Mouse (Mus musculus) duodenum, adult 2 months (tissue): ENCODE results near the gene Olfr313. TPM values are rescaled to one million over a fixed set of nuclear protein-coding genes. Genes with fewer than 3 reads are reported as not detected.

Experiments used
- polyA plus RNA-seq: library from polyadenylated mRNA; depleted of rRNA; stranded (reverse); fragments of >200 nt; gene quantifications from 2 replicates; pipeline ENCODE4 v1.2.3, GENCODE M21; 2012; ENCODE audit warnings: low replicate concordance; rRNA removed

Gene Olfr313
- polyA plus RNA-seq, result not detected in 2 replicates

DNA sequence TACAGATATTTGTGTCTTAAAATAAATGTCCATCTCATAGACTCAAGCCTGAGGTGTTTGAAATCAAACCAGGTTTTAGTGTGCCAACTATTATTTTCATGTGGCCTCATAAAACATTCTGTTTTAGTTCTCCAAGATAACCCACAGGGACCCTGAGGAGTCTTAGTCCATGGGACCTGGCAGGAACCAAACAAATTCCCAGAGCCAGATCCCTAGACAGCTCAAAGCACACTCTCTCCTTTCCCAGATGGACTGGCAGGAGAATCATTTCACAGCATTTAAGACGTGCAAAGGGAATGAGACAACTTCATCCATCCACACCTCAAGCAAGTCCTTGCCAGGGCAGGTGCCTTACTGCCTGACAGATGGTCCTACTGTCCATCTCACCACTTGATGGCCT lies at the start of gene Olfr313:
TSS of gene Olfr313 (plus strand) at position 301 of the 400 bp plus-strand sequence.

DNA sequence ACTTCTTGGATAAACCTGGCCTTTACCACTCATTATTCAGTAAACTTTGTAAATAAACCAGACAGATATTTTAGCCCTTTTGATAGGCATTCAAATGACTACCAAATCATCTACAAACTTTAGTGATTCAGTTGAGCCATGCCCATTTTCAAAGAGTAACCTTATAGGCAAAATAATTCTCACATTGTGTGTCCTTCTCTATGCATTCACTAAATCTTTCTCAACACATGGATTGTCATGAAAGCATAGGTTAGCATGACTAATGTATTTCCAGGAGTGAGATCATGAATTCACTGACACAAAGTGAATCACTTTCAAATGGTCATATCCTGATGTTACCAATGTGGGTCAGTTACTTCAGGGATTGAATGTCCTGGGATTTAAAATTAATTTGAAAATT lies 41.9 kb upstream of the Olfr313 start, which contains the start of gene Olfr315:
TSS of gene Olfr315 (plus strand) at position 301 of the 400 bp plus-strand sequence.

DNA sequence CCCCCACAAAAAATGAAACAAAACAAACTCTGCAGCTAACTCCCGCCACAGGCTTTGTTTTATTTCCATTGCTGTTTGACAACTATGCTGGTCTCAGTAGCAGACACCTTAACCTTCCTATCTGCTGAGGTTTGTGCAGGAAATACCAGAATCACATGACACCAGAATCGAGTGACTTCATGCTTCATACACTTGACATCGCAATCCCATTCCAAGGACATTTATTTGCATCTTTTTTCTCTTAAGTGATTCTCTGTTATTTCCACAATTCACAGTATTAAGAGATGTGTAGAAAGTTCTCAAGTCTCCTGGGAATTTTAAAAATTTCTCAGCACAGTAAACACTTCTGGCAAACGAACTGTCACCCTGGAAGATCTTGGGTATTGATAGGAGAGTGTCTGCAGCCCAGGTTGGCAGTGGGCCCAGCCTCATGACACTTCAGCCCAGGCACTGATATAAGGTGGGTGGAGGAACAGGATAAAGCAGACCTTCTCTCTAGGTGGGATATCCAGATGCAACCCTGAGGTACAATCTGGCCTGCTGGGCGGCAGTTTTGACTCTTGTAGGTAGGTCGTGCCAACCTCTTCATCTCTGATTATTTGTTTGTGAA lies 32.2 kb upstream of the Olfr313 start, which contains the start of gene Olfr314:
TSS of gene Olfr314 (plus strand) at position 473 of the 610 bp plus-strand sequence.

DNA sequence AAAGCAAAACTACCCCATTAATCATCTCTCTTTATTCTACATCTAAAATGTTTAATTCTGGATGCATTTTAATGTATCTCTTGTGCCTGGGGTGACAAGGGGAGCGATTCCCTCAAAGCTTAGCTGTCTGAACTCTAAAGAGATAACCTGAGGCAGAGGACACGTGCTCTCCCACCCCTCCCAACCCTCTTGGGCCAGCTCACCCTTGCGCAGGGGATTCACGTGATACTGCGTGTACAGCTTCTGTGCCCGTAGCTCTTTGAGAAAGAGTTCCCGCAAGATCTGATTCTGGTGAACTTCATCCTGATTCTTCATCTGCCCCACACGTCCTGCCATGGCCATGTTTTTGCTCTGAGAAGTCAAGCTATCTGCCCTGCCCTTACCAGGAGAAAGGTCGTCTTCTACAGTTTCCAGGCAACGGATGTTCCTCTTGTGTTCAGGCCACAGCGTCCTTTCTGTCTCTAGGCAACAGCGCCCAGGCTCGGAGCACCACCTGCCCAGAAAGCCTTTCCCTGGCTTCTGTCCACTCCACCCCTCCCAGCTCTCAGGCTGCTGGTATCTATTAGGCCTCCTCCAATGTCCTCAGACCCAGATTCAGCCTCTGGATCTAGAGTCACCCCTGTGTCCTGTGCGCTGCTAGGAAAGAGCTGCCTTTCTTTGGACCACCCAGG lies 13.1 kb upstream of the Olfr313 start, which contains the start of gene Fam183b:
TSS of gene Fam183b (minus strand) at position 403 of the 671 bp plus-strand sequence.

DNA sequence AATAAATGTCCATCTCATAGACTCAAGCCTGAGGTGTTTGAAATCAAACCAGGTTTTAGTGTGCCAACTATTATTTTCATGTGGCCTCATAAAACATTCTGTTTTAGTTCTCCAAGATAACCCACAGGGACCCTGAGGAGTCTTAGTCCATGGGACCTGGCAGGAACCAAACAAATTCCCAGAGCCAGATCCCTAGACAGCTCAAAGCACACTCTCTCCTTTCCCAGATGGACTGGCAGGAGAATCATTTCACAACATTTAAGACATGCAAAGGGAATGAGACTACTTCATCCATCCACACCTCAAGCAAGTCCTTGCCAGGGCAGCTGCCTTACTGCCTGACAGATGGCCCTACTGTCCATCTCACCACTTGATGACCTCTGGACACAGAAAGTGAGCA lies 14.1 kb downstream of the Olfr313 start, which contains the start of gene Olfr312:
TSS of gene Olfr312 (plus strand) at position 301 of the 400 bp plus-strand sequence.

DNA sequence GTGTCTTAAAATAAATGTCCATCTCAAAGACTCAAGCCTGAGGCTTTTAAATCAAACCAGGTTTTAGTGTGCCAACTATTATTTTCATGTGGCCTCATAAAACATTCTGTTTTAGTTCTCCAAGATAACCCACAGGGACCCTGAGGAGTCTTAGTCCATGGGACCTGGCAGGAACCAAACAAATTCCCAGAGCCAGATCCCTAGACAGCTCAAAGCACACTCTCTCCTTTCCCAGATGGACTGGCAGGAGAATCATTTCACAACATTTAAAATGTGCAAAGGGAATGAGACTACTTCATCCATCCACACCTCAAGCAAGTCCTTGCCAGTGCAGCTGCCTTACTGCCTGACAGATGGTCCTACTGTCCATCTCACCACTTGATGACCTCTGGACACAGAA lies 24.2 kb downstream of the Olfr313 start, which contains the start of gene Olfr311:
TSS of gene Olfr311 (plus strand) at position 301 of the 400 bp plus-strand sequence.

DNA sequence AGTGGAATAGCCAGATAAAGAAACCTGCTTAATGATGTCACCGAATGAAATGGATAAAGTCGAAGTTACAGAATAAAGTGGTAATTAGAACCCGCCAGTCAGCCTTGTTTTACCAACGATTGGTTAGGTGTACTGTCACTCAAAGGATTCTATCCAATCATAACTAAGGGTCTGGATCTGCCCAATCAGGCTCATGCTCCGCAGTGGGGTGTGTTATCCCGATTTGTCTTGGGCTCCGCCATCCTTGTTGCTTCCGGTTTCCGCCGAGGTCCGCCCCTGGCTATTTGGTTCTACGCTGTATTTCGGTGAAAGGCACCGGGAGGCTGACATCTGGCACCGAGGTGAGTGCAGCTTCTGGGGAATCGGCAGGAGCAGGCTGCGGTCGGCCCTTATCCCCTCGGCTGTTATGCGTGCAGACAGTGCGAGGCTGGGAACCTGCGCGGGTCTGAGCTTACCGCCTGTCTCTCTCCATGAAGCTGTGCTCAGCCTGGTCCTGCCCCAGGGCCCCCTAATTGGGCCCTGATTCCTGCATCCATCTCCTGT lies 32.2 kb downstream of the Olfr313 start, which contains the start of gene Gm12258:
TSS of gene Gm12258 (plus strand) at position 240 of the 543 bp plus-strand sequence.

DNA sequence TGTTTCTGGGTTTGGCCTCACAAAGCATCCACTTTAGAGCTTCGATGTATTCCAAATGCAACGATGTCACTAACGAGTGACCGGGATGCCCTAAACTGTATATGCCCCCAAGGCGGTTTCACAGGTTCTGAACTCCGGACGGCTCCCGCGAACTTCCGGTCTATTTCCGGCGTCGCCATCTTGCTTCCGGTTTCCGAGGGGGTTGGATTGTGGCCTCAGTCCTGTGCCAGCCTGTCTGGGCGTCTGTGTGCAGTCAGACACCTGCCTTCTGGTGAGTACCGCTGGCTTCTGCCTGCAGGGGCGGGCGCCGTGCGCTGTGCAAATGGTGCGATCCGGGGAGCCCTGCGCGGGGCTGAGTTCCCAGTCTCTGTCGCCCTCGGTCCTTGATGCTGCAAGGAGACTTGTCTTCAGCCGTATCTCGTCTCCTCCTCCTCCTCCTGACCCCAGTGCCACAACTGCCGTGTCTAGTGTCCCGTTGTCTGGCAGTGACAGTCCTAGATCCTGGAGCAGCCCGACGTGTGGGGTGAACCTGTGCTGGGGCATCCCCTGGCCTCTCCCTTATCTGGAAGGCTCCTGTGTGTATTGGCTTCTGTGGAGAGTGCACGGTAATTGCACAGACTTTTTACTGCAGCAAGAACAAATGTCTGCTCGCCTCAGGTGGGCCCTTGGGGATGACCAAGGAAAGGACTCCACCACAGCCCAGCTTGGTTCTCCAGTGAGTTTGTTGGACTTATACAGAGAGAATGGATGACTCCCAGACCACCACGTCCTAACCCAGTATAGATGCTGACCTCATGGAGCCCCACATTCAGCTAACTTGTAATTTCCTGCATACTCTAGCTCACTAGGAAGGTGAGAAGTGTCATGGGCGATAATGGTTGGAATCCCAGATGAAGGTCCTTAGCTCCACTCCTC lies 52.5 kb downstream of the Olfr313 start, which contains the start of gene 2810021J22Rik:
TSS of gene 2810021J22Rik (plus strand) at position 178 of the 915 bp plus-strand sequence.

Other genes starting within 250 kb of the Olfr313 start
- gene Olfr224, start 244.4 kb upstream of the Olfr313 start, polyA plus RNA-seq, result not detected in 2 replicates
- gene Olfr325, start 237.3 kb upstream of the Olfr313 start, polyA plus RNA-seq, result not detected in 2 replicates
- not detected in 2 replicates for gene Olfr324, start 219.9 kb upstream of the Olfr313 start, polyA plus RNA-seq
- 22.8 and 126 TPM in 2 replicates for gene 2210407C18Rik, start 198.9 kb upstream of the Olfr313 start, polyA plus RNA-seq
- gene Olfr323, start 184.5 kb upstream of the Olfr313 start, polyA plus RNA-seq, result 0.78 TPM in 1 of 2 replicates, not detected in the other
- gene Trim58, start 174.5 kb upstream of the Olfr313 start, polyA plus RNA-seq, result 0.06 TPM in 1 of 2 replicates, not detected in the other
- gene Olfr322, start 156.2 kb upstream of the Olfr313 start, polyA plus RNA-seq, result not detected in 2 replicates
- not detected in 2 replicates for gene Olfr320, start 133.9 kb upstream of the Olfr313 start, polyA plus RNA-seq
- gene Olfr319, start 115.8 kb upstream of the Olfr313 start, polyA plus RNA-seq, result not detected in 2 replicates
- not detected in 2 replicates for gene Olfr318, start 91.0 kb upstream of the Olfr313 start, polyA plus RNA-seq
- not detected in 2 replicates for gene Olfr317, start 75.8 kb upstream of the Olfr313 start, polyA plus RNA-seq
- gene Olfr316, start 62.3 kb upstream of the Olfr313 start, polyA plus RNA-seq, result not detected in 2 replicates
- not detected in 2 replicates for gene Olfr315, start 41.8 kb upstream of the Olfr313 start, polyA plus RNA-seq
- gene Olfr314, start 32.0 kb upstream of the Olfr313 start, polyA plus RNA-seq, result not detected in 2 replicates
- gene Fam183b, start 13.0 kb upstream of the Olfr313 start, polyA plus RNA-seq, result 0.39 and 2.2 TPM in 2 replicates
- gene Olfr312, start 14.2 kb downstream of the Olfr313 start, polyA plus RNA-seq, result not detected in 2 replicates
- not detected in 2 replicates for gene Olfr311, start 24.3 kb downstream of the Olfr313 start, polyA plus RNA-seq
- gene Gm12258, start 32.2 kb downstream of the Olfr313 start, polyA plus RNA-seq, result 0.24 and 0.98 TPM in 2 replicates
- 0.36 and 0.91 TPM in 2 replicates for gene 2810021J22Rik, start 52.2 kb downstream of the Olfr313 start, polyA plus RNA-seq
- gene Zfp39, start 89.2 kb downstream of the Olfr313 start, polyA plus RNA-seq, result 0.06 and 0.07 TPM in 2 replicates
- not detected in 2 replicates for gene Btnl10, start 102.9 kb downstream of the Olfr313 start, polyA plus RNA-seq
- 171 and 270 TPM in 2 replicates for gene Rnf187, start 123.9 kb downstream of the Olfr313 start, polyA plus RNA-seq
- 1.5 and 3.2 TPM in 2 replicates for gene Hist3h2ba, start 133.9 kb downstream of the Olfr313 start, polyA plus RNA-seq
- gene Hist3h2a, start 139.7 kb downstream of the Olfr313 start, polyA plus RNA-seq, result 8.0 and 11.6 TPM in 2 replicates
- gene Trim17, start 139.7 kb downstream of the Olfr313 start, polyA plus RNA-seq, result 0.08 and 0.09 TPM in 2 replicates
- gene Trim11, start 163.1 kb downstream of the Olfr313 start, polyA plus RNA-seq, result 22.8 and 25.2 TPM in 2 replicates